Mouse (Mus musculus) lung, postnatal 0 days (tissue): ENCODE measurements around the gene Neurod2.

Source experiments
- CTCF ChIP-seq: IDR thresholded peaks from 2 replicates; pipeline ENCODE4 v1.5.1; 2016; ENCODE audit warnings: antibody characterized with exemption, mild to moderate bottlenecking
- EP300 ChIP-seq: IDR thresholded peaks from 2 replicates; pipeline ENCODE4 v1.6.1; 2016; ENCODE audit warnings: antibody characterized with exemption, mild to moderate bottlenecking, control low read depth

DNA sequence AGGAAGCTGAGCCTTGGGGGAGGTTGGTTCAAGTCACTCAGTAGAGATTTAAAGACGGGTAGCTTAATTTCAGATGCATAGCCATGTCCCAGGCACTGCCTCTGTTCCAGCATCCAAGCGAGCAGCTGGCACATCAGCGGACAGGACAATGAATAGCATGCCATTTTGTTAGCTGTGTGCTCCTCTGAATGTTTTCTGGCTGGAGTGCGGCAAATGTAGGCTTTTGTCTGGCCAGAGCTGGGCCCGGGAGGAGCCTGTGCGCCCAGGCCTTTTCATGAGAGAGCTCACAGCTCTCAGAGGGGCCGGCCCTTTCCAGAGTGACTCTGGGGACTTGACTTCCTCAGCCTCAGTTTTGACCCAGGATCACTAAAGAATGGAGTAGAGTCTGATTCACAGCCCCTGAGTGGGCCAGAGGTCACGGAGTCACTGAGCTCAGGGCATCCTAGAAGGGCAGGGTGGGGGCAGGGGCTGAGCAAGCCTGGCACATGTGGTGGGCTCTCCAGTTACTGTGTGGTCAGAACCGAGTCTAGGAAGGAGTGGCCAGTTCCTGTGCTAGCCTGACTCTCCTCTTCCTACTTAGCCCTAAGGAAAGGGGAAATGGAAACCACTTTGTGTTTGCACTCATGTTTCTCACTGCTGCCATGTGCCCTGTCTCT is 31.5 kb upstream of the Neurod2 start:
- TF ChIP-seq CTCF: no peak
- TF ChIP-seq EP300: no peak
